Mouse (Mus musculus): ENCODE measurements around the gene Foxn3. TPM values are rescaled to one million over a fixed set of nuclear protein-coding genes. Genes with fewer than 3 reads are reported as not detected.

The Foxn3 gene
- polyA plus RNA-seq, 1 experiment from 2014 or later: 60.5 TPM

GRCm38 (mm10) chr12:99412496-99412895 is 150.9 kb downstream of the Foxn3 start:
- Histone ChIP-seq H3K9me3 (ENCODE audit: control insufficient read depth, low read length) (no peaks in the 10 kb centered on the region), H3K27me3 (replicated peaks; ENCODE audit: control insufficient read depth, insufficient read depth, low read length) (no peaks in the 10 kb centered on the region)
- 33% methylated on average over 3 of the region's 3 CpGs for WGBS

GRCm38 (mm10) chr12:99412034-99412433 is 151.3 kb downstream of the Foxn3 start:
- Histone ChIP-seq H3K9me3 (ENCODE audit: control insufficient read depth, low read length) (no peaks in the 10 kb centered on the region), H3K36me3 (ENCODE audit: control insufficient read depth, insufficient read depth, low read length) (no peaks in the 10 kb centered on the region), H3K4me2 (ENCODE audit: low read length) (no peak overlapping the region), H3K9ac (ENCODE audit: low read depth, low read length) (no peak overlapping the region), H3K4me1 (ENCODE audit: control insufficient read depth, insufficient read depth, low read depth, low read length) (peaks cover 1% of the 10 kb centered on the region; the same call in 1 of the 2 replicates), H3K27me3 (replicated peaks; ENCODE audit: control insufficient read depth, insufficient read depth, low read length) (no peaks in the 10 kb centered on the region), H3K27ac (ENCODE audit: low read depth, low read length) (no peak overlapping the region), H3K4me3 (ENCODE audit: low read length) (no peak overlapping the region)
- no peak for ATAC-seq
- WGBS: 31% methylated on average over 7 of the region's 7 CpGs

More at GRCm38 (mm10) chr12:99412496-99412895, 150.9 kb downstream of the Foxn3 start:
- H3K36me3 ChIP-seq (ENCODE audit: control insufficient read depth, insufficient read depth, low read length): no peaks in the 10 kb centered on the region
- no peaks in the 10 kb centered on the region for H3K4me1 ChIP-seq (ENCODE audit: control insufficient read depth, insufficient read depth, low read depth, low read length)
- H3K4me3 ChIP-seq (ENCODE audit: low read length): no peak overlapping the region
- H3K4me2 ChIP-seq (ENCODE audit: low read length): no peak overlapping the region
- H3K9ac ChIP-seq (ENCODE audit: low read depth, low read length): no peak overlapping the region
- H3K27ac ChIP-seq (ENCODE audit: low read depth, low read length): no peak overlapping the region
- ATAC-seq: no peak

- no peak for ATAC-seq
- H3K9ac ChIP-seq (ENCODE audit: low read depth, low read length): no peak overlapping the region
- H3K4me1 ChIP-seq (ENCODE audit: control insufficient read depth, insufficient read depth, low read depth, low read length): peaks cover 2% of the 10 kb centered on the region; the same call in 1 of the 2 replicates
- H3K9me3 ChIP-seq (ENCODE audit: control insufficient read depth, low read length): no peaks in the 10 kb centered on the region
- H3K27me3 ChIP-seq (replicated peaks; ENCODE audit: control insufficient read depth, insufficient read depth, low read length): no peaks in the 10 kb centered on the region
- 53% methylated on average over 3 of the region's 3 CpGs for WGBS
- no peak overlapping the region for H3K4me3 ChIP-seq (ENCODE audit: low read length)
- no peaks in the 10 kb centered on the region for H3K36me3 ChIP-seq (ENCODE audit: control insufficient read depth, insufficient read depth, low read length)
- H3K4me2 ChIP-seq (ENCODE audit: low read length): no peak overlapping the region
- no peak overlapping the region for H3K27ac ChIP-seq (ENCODE audit: low read depth, low read length)
Observed at GRCm38 (mm10) chr12:99408651-99409050, 154.7 kb downstream of the Foxn3 start.

GRCm38 (mm10) chr12:99408089-99408488 is 155.3 kb downstream of the Foxn3 start:
- Histone ChIP-seq H3K4me3 (ENCODE audit: low read length) (no peak overlapping the region), H3K4me1 (ENCODE audit: control insufficient read depth, insufficient read depth, low read depth, low read length) (peaks cover 2% of the 10 kb centered on the region; the same call in 1 of the 2 replicates), H3K4me2 (ENCODE audit: low read length) (no peak overlapping the region), H3K9ac (ENCODE audit: low read depth, low read length) (no peak overlapping the region), H3K9me3 (ENCODE audit: control insufficient read depth, low read length) (no peaks in the 10 kb centered on the region), H3K36me3 (ENCODE audit: control insufficient read depth, insufficient read depth, low read length) (no peaks in the 10 kb centered on the region), H3K27me3 (replicated peaks; ENCODE audit: control insufficient read depth, insufficient read depth, low read length) (no peaks in the 10 kb centered on the region), H3K27ac (ENCODE audit: low read depth, low read length) (no peak overlapping the region)
- no peak for ATAC-seq
- WGBS: 88% methylated on average over 16 of the region's 16 CpGs

GRCm38 (mm10) chr12:99407318-99407716 is 156.1 kb downstream of the Foxn3 start:
- Histone ChIP-seq H3K4me3 (ENCODE audit: low read length) (no peak overlapping the region), H3K36me3 (ENCODE audit: control insufficient read depth, insufficient read depth, low read length) (no peaks in the 10 kb centered on the region), H3K4me1 (ENCODE audit: control insufficient read depth, insufficient read depth, low read depth, low read length) (peaks cover 2% of the 10 kb centered on the region; the same call in 1 of the 2 replicates), H3K27ac (ENCODE audit: low read depth, low read length) (no peak overlapping the region), H3K9ac (ENCODE audit: low read depth, low read length) (no peak overlapping the region), H3K9me3 (ENCODE audit: control insufficient read depth, low read length) (no peaks in the 10 kb centered on the region), H3K27me3 (replicated peaks; ENCODE audit: control insufficient read depth, insufficient read depth, low read length) (no peaks in the 10 kb centered on the region), H3K4me2 (ENCODE audit: low read length) (no peak overlapping the region)
- WGBS: 72% methylated on average over 6 of the region's 6 CpGs
- ATAC-seq: no peak

GRCm38 (mm10) chr12:99406697-99407317 is 156.6 kb downstream of the Foxn3 start:
- no peak overlapping the region for H3K27ac ChIP-seq (ENCODE audit: low read depth, low read length)
- H3K4me2 ChIP-seq (ENCODE audit: low read length): no peak overlapping the region
- H3K9me3 ChIP-seq (ENCODE audit: control insufficient read depth, low read length): no peaks in the 10 kb centered on the region
- H3K36me3 ChIP-seq (ENCODE audit: control insufficient read depth, insufficient read depth, low read length): no peaks in the 10 kb centered on the region
- ATAC-seq: no peak
- no peak overlapping the region for H3K9ac ChIP-seq (ENCODE audit: low read depth, low read length)
- H3K4me3 ChIP-seq (ENCODE audit: low read length): no peak overlapping the region
- 60% methylated on average over 15 of the region's 15 CpGs for WGBS
- H3K4me1 ChIP-seq (ENCODE audit: control insufficient read depth, insufficient read depth, low read depth, low read length): peaks cover 2% of the 10 kb centered on the region; the same call in 1 of the 2 replicates
- no peaks in the 10 kb centered on the region for H3K27me3 ChIP-seq (replicated peaks; ENCODE audit: control insufficient read depth, insufficient read depth, low read length)

GRCm38 (mm10) chr12:99406254-99406653 is 157.1 kb downstream of the Foxn3 start:
- H3K4me3 ChIP-seq (ENCODE audit: low read length): no peak overlapping the region
- no peak overlapping the region for H3K9ac ChIP-seq (ENCODE audit: low read depth, low read length)
- H3K4me2 ChIP-seq (ENCODE audit: low read length): no peak overlapping the region
- no peak overlapping the region for H3K27ac ChIP-seq (ENCODE audit: low read depth, low read length)
- H3K27me3 ChIP-seq (replicated peaks; ENCODE audit: control insufficient read depth, insufficient read depth, low read length): no peaks in the 10 kb centered on the region
- peaks cover 2% of the 10 kb centered on the region; the same call in 1 of the 2 replicates for H3K4me1 ChIP-seq (ENCODE audit: control insufficient read depth, insufficient read depth, low read depth, low read length)
- ATAC-seq: peak; percentile 80
- 15% methylated on average over 9 of the region's 9 CpGs for WGBS
- no peaks in the 10 kb centered on the region for H3K9me3 ChIP-seq (ENCODE audit: control insufficient read depth, low read length)
- H3K36me3 ChIP-seq (ENCODE audit: control insufficient read depth, insufficient read depth, low read length): no peaks in the 10 kb centered on the region

GRCm38 (mm10) chr12:99405401-99405800 is 158.0 kb downstream of the Foxn3 start:
- Histone ChIP-seq H3K4me3 (ENCODE audit: low read length) (no peak overlapping the region), H3K27ac (ENCODE audit: low read depth, low read length) (no peak overlapping the region), H3K9ac (ENCODE audit: low read depth, low read length) (no peak overlapping the region), H3K4me1 (ENCODE audit: control insufficient read depth, insufficient read depth, low read depth, low read length) (peaks cover 2% of the 10 kb centered on the region; the same call in 1 of the 2 replicates), H3K9me3 (ENCODE audit: control insufficient read depth, low read length) (no peaks in the 10 kb centered on the region), H3K27me3 (replicated peaks; ENCODE audit: control insufficient read depth, insufficient read depth, low read length) (no peaks in the 10 kb centered on the region), H3K36me3 (ENCODE audit: control insufficient read depth, insufficient read depth, low read length) (no peaks in the 10 kb centered on the region), H3K4me2 (ENCODE audit: low read length) (no peak overlapping the region)
- WGBS: 82% methylated on average over 4 of the region's 4 CpGs
- no peak for ATAC-seq

GRCm38 (mm10) chr12:99403004-99403403 is 160.4 kb downstream of the Foxn3 start:
- ATAC-seq: no peak
- Histone ChIP-seq H3K27me3 (replicated peaks; ENCODE audit: control insufficient read depth, insufficient read depth, low read length) (no peaks in the 10 kb centered on the region), H3K27ac (ENCODE audit: low read depth, low read length) (no peak overlapping the region), H3K9me3 (ENCODE audit: control insufficient read depth, low read length) (no peaks in the 10 kb centered on the region), H3K36me3 (ENCODE audit: control insufficient read depth, insufficient read depth, low read length) (no peaks in the 10 kb centered on the region), H3K4me1 (ENCODE audit: control insufficient read depth, insufficient read depth, low read depth, low read length) (peaks cover 2% of the 10 kb centered on the region; the same call in 1 of the 2 replicates), H3K4me3 (ENCODE audit: low read length) (no peak overlapping the region), H3K9ac (ENCODE audit: low read depth, low read length) (no peak overlapping the region), H3K4me2 (ENCODE audit: low read length) (no peak overlapping the region)
- WGBS: 96% methylated on average over 5 of the region's 5 CpGs
